Mouse (Mus musculus) forebrain, embryonic 11.5 days (tissue): Measurements from ENCODE around the gene Iqsec1. TPM values are rescaled to one million over a fixed set of nuclear protein-coding genes. Genes with fewer than 3 reads are reported as not detected.
A peak's percentile ranks its signal among the peaks of the same experiment; 100 is the strongest.

Experiments used
- ATAC-seq: fragments of 200-750 bp; cut with Nextera tagmentation; replicated peaks from 2 replicates; pipeline ENCODE4 v1.8.0; 2017; ENCODE audit warnings: moderate TSS enrichment; ENCODE audit not compliant: low FRiP score
- DNase-seq: peaks from one replicate; pipeline ENCODE4 v3.0.0-alpha.2; 2017; ENCODE audit warnings: low spot score
- H3K27ac ChIP-seq: fragments of 300-500 bp; sonication (generic); 2 replicates; pipeline ENCODE4 v1.5.1; 2014; ENCODE audit warnings: low read depth, low read length
- H3K27me3 ChIP-seq: fragments of 300-500 bp; sonication (generic); 2 replicates; pipeline ENCODE4 v1.6.1; 2014; ENCODE audit warnings: mild to moderate bottlenecking, low read length, mixed read lengths; ENCODE audit not compliant: control insufficient read depth, insufficient read depth
- H3K36me3 ChIP-seq: fragments of 300-500 bp; sonication (generic); 2 replicates; pipeline ENCODE4 v1.6.1; 2014; ENCODE audit warnings: mild to moderate bottlenecking, low read length, moderate library complexity, mixed read lengths; ENCODE audit not compliant: control insufficient read depth, insufficient read depth
- H3K4me1 ChIP-seq: fragments of 300-500 bp; sonication (generic); replicated peaks from 2 replicates; pipeline ENCODE4 v1.6.1; 2014; ENCODE audit warnings: low read length, mixed read lengths; ENCODE audit not compliant: control insufficient read depth, insufficient read depth
- H3K4me2 ChIP-seq: fragments of 300-500 bp; sonication (generic); 2 replicates; pipeline ENCODE4 v1.6.1; 2014; ENCODE audit warnings: low read depth, mild to moderate bottlenecking, low read length, moderate library complexity, mixed read lengths; ENCODE audit not compliant: severe bottlenecking
- H3K4me3 ChIP-seq: fragments of 300-500 bp; sonication (generic); 2 replicates; pipeline ENCODE4 v1.5.1; 2014; ENCODE audit warnings: low read depth, low read length
- H3K9ac ChIP-seq: fragments of 300-500 bp; sonication (generic); 2 replicates; pipeline ENCODE4 v1.6.1; 2014; ENCODE audit warnings: low read length
- H3K9me3 ChIP-seq: fragments of 300-500 bp; sonication (generic); 2 replicates; pipeline ENCODE4 v1.6.1; 2016; ENCODE audit warnings: low read length, mixed read lengths; ENCODE audit not compliant: control insufficient read depth
- WGBS: fragments of 180-500 bp; shearing (Covaris S2); extraction: QIAGEN DNeasy Blood & Tissue Kit; methylation state at CpG from one replicate; pipeline ENCODE4 v1.1.7; 2014; 5-methylcytosine and 5-hydroxymethylcytosine counted together
- polyA plus RNA-seq: library from polyadenylated mRNA; unstranded; fragments of >200 nt; fragmentation: Nextera tagmentation; extraction: Ambion mirVana; gene quantifications from 2 replicates; pipeline ENCODE4 v1.2.1, GENCODE M21; 2014

Iqsec1 gene
- polyA plus RNA-seq, 1 experiment from 2014 or later = 15.0 TPM

GRCm38 (mm10) chr6:90745401-90746198 lies 242.9 kb downstream of the Iqsec1 start:
- H3K36me3 ChIP-seq = no peaks in the 10 kb centered on the region
- H3K4me1 ChIP-seq = no peaks in the 10 kb centered on the region
- DNase-seq (no peak), ATAC-seq (no peak)
- no peaks in the 10 kb centered on the region for H3K9me3 ChIP-seq
- no peak overlapping the region for H3K27ac ChIP-seq
- no peaks in the 10 kb centered on the region for H3K27me3 ChIP-seq
- no peak overlapping the region for H3K9ac ChIP-seq
- no peak overlapping the region for H3K4me3 ChIP-seq
- no peak overlapping the region for H3K4me2 ChIP-seq
- 77% methylated on average over 3 of the region's 3 CpGs for WGBS

- Histone ChIP-seq H3K9me3 (no peaks in the 10 kb centered on the region), H3K4me2 (no peak overlapping the region), H3K36me3 (no peaks in the 10 kb centered on the region), H3K4me3 (no peak overlapping the region), H3K4me1 (no peaks in the 10 kb centered on the region), H3K27ac (no peak overlapping the region), H3K9ac (no peak overlapping the region), H3K27me3 (no peaks in the 10 kb centered on the region)
- ATAC-seq = no peak
- DNase-seq = no peak
- WGBS = 56% methylated on average over 1 of the region's 1 CpGs
Observed at GRCm38 (mm10) chr6:90742453-90742852, 246.0 kb downstream of the Iqsec1 start.

GRCm38 (mm10) chr6:90741717-90742116 lies 246.8 kb downstream of the Iqsec1 start:
- H3K4me2 ChIP-seq = no peak overlapping the region
- H3K4me3 ChIP-seq = no peak overlapping the region
- ATAC-seq (no peak), DNase-seq (no peak)
- peaks cover 3% of the 10 kb centered on the region; the same call in 1 of the 2 replicates for H3K4me1 ChIP-seq
- no peak overlapping the region for H3K27ac ChIP-seq
- 86% methylated on average over 5 of the region's 5 CpGs for WGBS
- no peaks in the 10 kb centered on the region for H3K36me3 ChIP-seq
- no peak overlapping the region for H3K9ac ChIP-seq
- no peaks in the 10 kb centered on the region for H3K9me3 ChIP-seq
- H3K27me3 ChIP-seq = no peaks in the 10 kb centered on the region

GRCm38 (mm10) chr6:90741056-90741420 lies 247.4 kb downstream of the Iqsec1 start:
- no peak overlapping the region for H3K4me3 ChIP-seq
- WGBS = 81% methylated on average over 4 of the region's 4 CpGs
- ATAC-seq (no peak), DNase-seq (no peak)
- H3K9me3 ChIP-seq = no peaks in the 10 kb centered on the region
- H3K9ac ChIP-seq = no peak overlapping the region
- no peaks in the 10 kb centered on the region for H3K36me3 ChIP-seq
- H3K27me3 ChIP-seq = no peaks in the 10 kb centered on the region
- no peak overlapping the region for H3K4me2 ChIP-seq
- H3K27ac ChIP-seq = no peak overlapping the region
- peaks cover 4% of the 10 kb centered on the region; the same call in 1 of the 2 replicates for H3K4me1 ChIP-seq

GRCm38 (mm10) chr6:90740348-90741055 lies 248.0 kb downstream of the Iqsec1 start:
- Histone ChIP-seq H3K4me3 (no peak overlapping the region), H3K9me3 (no peaks in the 10 kb centered on the region), H3K27me3 (no peaks in the 10 kb centered on the region), H3K27ac (no peak overlapping the region), H3K4me2 (no peak overlapping the region), H3K4me1 (peaks cover 8% of the 10 kb centered on the region; the same call in 1 of the 2 replicates), H3K9ac (no peak overlapping the region), H3K36me3 (no peaks in the 10 kb centered on the region)
- DNase-seq = no peak
- 88% methylated on average over 4 of the region's 4 CpGs for WGBS
- no peak for ATAC-seq

- H3K36me3 ChIP-seq = no peaks in the 10 kb centered on the region
- no peaks in the 10 kb centered on the region for H3K27me3 ChIP-seq
- H3K27ac ChIP-seq = no peak overlapping the region
- H3K9me3 ChIP-seq = no peaks in the 10 kb centered on the region
- no peak overlapping the region; the same call in 1 of the 2 replicates for H3K9ac ChIP-seq
- peaks cover 8% of the 10 kb centered on the region; the same call in 1 of the 2 replicates for H3K4me1 ChIP-seq
- H3K4me2 ChIP-seq = peak overlapping the region; percentile 93
- WGBS = 2% methylated on average over 12 of the region's 12 CpGs
- peak overlapping the region; percentile 66 for H3K4me3 ChIP-seq
- peak; percentile 84 for ATAC-seq
- peak; percentile 96 for DNase-seq
Observed at GRCm38 (mm10) chr6:90737376-90737775, 251.1 kb downstream of the Iqsec1 start.

- H3K4me3 ChIP-seq = peak overlapping the region; percentile 66
- H3K27ac ChIP-seq = no peak overlapping the region
Observed at GRCm38 (mm10) chr6:90736691-90737245, 251.7 kb downstream of the Iqsec1 start.

GRCm38 (mm10) chr6:90736074-90736672 lies 252.3 kb downstream of the Iqsec1 start:
- peak; percentile 34 for ATAC-seq
- Histone ChIP-seq H3K9me3 (no peaks in the 10 kb centered on the region), H3K27ac (no peak overlapping the region), H3K27me3 (no peaks in the 10 kb centered on the region), H3K4me1 (peaks cover 8% of the 10 kb centered on the region; the same call in 1 of the 2 replicates), H3K4me2 (peak overlapping the region; percentile 93), H3K36me3 (no peaks in the 10 kb centered on the region), H3K9ac (peak overlapping the region; percentile 74), H3K4me3 (peak overlapping the region; percentile 66)
- under 1% methylated on average over 69 of the region's 69 CpGs for WGBS
- peak; percentile 72 for DNase-seq

More at GRCm38 (mm10) chr6:90736691-90737245, 251.7 kb downstream of the Iqsec1 start:
- Histone ChIP-seq H3K27me3 (no peaks in the 10 kb centered on the region), H3K9me3 (no peaks in the 10 kb centered on the region), H3K36me3 (no peaks in the 10 kb centered on the region), H3K4me1 (peaks cover 8% of the 10 kb centered on the region; the same call in 1 of the 2 replicates), H3K4me2 (peak overlapping the region; percentile 93), H3K9ac (peak overlapping the region; percentile 74)
- ATAC-seq (peak; percentile 57), DNase-seq (peak; percentile 78)
- 1% methylated on average over 45 of the region's 52 CpGs for WGBS
